Mouse (Mus musculus): ENCODE data around the gene Pcca. TPM values are rescaled to one million over a fixed set of nuclear protein-coding genes. Genes with fewer than 3 reads are reported as not detected.

Gene Pcca
- polyA plus RNA-seq, 1 experiment from 2014 or later, result 15.8 TPM

DNA sequence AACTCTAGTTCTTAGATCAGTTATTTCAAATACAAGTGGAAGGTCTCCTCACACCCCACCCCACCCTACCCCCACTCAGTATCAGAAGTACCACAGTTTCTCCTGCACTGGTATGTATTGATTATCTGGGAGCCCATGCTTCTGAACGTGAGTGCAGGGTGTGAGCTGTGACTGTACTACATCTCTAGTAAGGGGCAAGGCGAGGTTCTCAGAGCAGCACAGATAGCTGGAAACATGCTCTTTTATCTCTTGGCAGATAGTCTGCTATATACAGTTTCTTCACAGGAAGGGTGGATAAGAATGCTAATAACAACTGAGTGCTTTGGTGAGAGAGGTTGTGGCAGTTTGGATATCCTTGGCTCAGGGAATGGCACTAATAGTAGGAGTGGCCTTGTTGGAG lies 117.6 kb downstream of the Pcca start:
- Histone ChIP-seq H3K9me3 (replicated peaks) (no peaks in the 10 kb centered on the region), H3K4me2 (no peak overlapping the region), H3K4me3 (replicated peaks) (no peak overlapping the region), H3K36me3 (replicated peaks) (no peaks in the 10 kb centered on the region), H3K4me1 (replicated peaks) (peaks cover 32% of the 10 kb centered on the region), H3K27me3 (no peaks in the 10 kb centered on the region), H3K9ac (no peak overlapping the region), H3K27ac (replicated peaks) (peak overlapping the region; percentile 49; the same call in 1 of the 2 replicates)
- WGBS (ENCODE audit: insufficient replicate concordance), result 15% methylated on average over 2 of the region's 2 CpGs
- ATAC-seq (ENCODE audit: insufficient read depth), result peak; percentile 96

GRCm38 (mm10) chr14:122675661-122676060 lies 141.5 kb downstream of the Pcca start:
- WGBS (ENCODE audit: insufficient replicate concordance), result 63% methylated on average over 3 of the region's 3 CpGs
- Histone ChIP-seq H3K9ac (no peak overlapping the region), H3K27ac (replicated peaks) (no peak overlapping the region), H3K4me2 (no peak overlapping the region), H3K4me1 (replicated peaks) (no peaks in the 10 kb centered on the region), H3K36me3 (replicated peaks) (no peaks in the 10 kb centered on the region), H3K9me3 (replicated peaks) (no peaks in the 10 kb centered on the region), H3K27me3 (no peaks in the 10 kb centered on the region), H3K4me3 (replicated peaks) (no peak overlapping the region)
- ATAC-seq (ENCODE audit: insufficient read depth), result no peak

DNA sequence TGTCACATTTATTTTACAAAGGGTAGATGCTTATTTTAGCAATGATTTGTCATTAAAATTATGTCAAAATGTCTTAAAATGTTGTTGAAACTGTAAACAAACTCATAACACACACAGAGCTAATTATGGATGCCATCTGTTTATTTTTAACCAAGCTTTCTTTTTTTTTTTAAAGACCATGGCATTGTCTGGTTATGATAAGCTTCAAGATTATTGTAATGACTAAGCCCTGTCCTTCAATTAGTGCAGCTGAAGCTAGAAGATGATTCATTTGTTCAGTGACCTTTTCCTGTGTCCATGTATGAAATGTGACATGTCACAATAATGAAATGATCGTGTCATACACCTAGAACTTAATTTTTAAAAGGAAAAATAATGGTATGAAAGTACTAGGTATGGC lies 149.5 kb downstream of the Pcca start:
- H3K27me3 ChIP-seq, result no peaks in the 10 kb centered on the region
- no peaks in the 10 kb centered on the region for H3K4me1 ChIP-seq (replicated peaks)
- no peak overlapping the region for H3K27ac ChIP-seq (replicated peaks)
- H3K4me2 ChIP-seq, result no peak overlapping the region
- 58% methylated on average over 1 of the region's 1 CpGs for WGBS (ENCODE audit: insufficient replicate concordance)
- ATAC-seq (ENCODE audit: insufficient read depth), result no peak
- H3K36me3 ChIP-seq (replicated peaks), result no peaks in the 10 kb centered on the region
- H3K9me3 ChIP-seq (replicated peaks), result no peaks in the 10 kb centered on the region
- no peak overlapping the region for H3K4me3 ChIP-seq (replicated peaks)
- H3K9ac ChIP-seq, result no peak overlapping the region

- Histone ChIP-seq H3K4me3 (replicated peaks) (no peak overlapping the region), H3K4me2 (no peak overlapping the region), H3K9ac (no peak overlapping the region), H3K4me1 (replicated peaks) (no peaks in the 10 kb centered on the region), H3K27ac (replicated peaks) (no peak overlapping the region), H3K27me3 (no peaks in the 10 kb centered on the region), H3K9me3 (replicated peaks) (no peaks in the 10 kb centered on the region), H3K36me3 (replicated peaks) (no peaks in the 10 kb centered on the region)
- ATAC-seq (ENCODE audit: insufficient read depth), result no peak
- 72% methylated on average over 4 of the region's 4 CpGs for WGBS (ENCODE audit: insufficient replicate concordance)
These were observed 150.1 kb downstream of the Pcca start for GRCm38 (mm10) chr14:122684250-122684649.

DNA sequence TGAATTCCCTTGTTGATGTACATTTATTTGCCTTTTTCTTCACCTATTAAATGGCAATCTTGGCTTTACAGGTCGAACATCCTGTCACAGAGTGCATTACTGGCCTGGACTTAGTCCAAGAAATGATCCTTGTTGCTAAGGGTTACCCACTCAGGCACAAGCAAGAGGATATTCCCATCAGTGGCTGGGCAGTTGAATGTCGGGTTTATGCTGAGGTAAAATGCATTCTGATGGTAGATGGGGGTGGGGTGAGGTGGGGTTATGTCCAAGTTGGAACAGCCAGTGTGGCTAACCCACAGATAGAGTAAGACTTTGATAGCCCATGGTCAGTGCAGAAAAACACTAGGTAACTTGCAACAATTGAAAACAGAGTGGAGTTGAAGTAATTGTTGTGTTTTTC lies 150.7 kb downstream of the Pcca start:
- Histone ChIP-seq H3K4me3 (replicated peaks) (no peak overlapping the region), H3K4me1 (replicated peaks) (no peaks in the 10 kb centered on the region), H3K27ac (replicated peaks) (no peak overlapping the region), H3K36me3 (replicated peaks) (no peaks in the 10 kb centered on the region), H3K9me3 (replicated peaks) (no peaks in the 10 kb centered on the region), H3K27me3 (no peaks in the 10 kb centered on the region), H3K9ac (no peak overlapping the region), H3K4me2 (no peak overlapping the region)
- 41% methylated on average over 2 of the region's 2 CpGs for WGBS (ENCODE audit: insufficient replicate concordance)
- no peak for ATAC-seq (ENCODE audit: insufficient read depth)

DNA sequence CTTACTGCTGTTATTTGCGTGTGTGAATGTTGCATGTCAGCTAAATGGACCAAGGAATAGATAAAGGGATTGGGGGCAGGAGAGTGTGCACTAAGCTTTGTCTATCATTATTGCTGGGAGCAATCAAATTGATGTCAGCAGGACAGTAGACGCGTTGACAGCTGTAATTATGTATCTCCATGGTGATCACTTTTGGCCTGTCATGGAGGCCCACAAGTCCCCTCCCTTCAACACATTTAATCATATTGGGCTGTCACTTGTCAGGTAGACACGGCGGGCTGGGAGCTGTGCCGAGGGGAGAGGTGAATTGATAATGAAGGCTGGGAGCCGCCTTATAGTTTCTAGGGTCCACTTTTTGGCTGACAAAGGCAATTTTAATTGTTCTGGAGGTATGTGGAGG lies 153.3 kb downstream of the Pcca start:
- Histone ChIP-seq H3K4me2 (no peak overlapping the region), H3K9me3 (replicated peaks) (no peaks in the 10 kb centered on the region), H3K9ac (no peak overlapping the region), H3K36me3 (replicated peaks) (no peaks in the 10 kb centered on the region), H3K27ac (replicated peaks) (no peak overlapping the region), H3K27me3 (no peaks in the 10 kb centered on the region), H3K4me3 (replicated peaks) (no peak overlapping the region), H3K4me1 (replicated peaks) (no peaks in the 10 kb centered on the region; the same call in 1 of the 2 replicates)
- 65% methylated on average over 7 of the region's 7 CpGs for WGBS (ENCODE audit: insufficient replicate concordance)
- ATAC-seq (ENCODE audit: insufficient read depth), result no peak

GRCm38 (mm10) chr14:122688378-122688777 lies 154.3 kb downstream of the Pcca start:
- Histone ChIP-seq H3K27me3 (no peaks in the 10 kb centered on the region), H3K4me3 (replicated peaks) (no peak overlapping the region), H3K4me2 (no peak overlapping the region), H3K9ac (no peak overlapping the region), H3K27ac (replicated peaks) (no peak overlapping the region), H3K36me3 (replicated peaks) (no peaks in the 10 kb centered on the region), H3K9me3 (replicated peaks) (no peaks in the 10 kb centered on the region), H3K4me1 (replicated peaks) (no peaks in the 10 kb centered on the region; the same call in 1 of the 2 replicates)
- WGBS (ENCODE audit: insufficient replicate concordance), result 79% methylated on average over 4 of the region's 4 CpGs
- ATAC-seq (ENCODE audit: insufficient read depth), result no peak

- Histone ChIP-seq H3K9ac (no peak overlapping the region), H3K4me3 (replicated peaks) (no peak overlapping the region), H3K27me3 (no peaks in the 10 kb centered on the region), H3K36me3 (replicated peaks) (no peaks in the 10 kb centered on the region), H3K4me1 (replicated peaks) (no peaks in the 10 kb centered on the region; the same call in 1 of the 2 replicates), H3K27ac (replicated peaks) (no peak overlapping the region), H3K4me2 (no peak overlapping the region), H3K9me3 (replicated peaks) (no peaks in the 10 kb centered on the region)
- no peak for ATAC-seq (ENCODE audit: insufficient read depth)
- WGBS (ENCODE audit: insufficient replicate concordance), result 68% methylated on average over 17 of the region's 17 CpGs
These were observed 155.2 kb downstream of the Pcca start for GRCm38 (mm10) chr14:122689136-122689815.

DNA sequence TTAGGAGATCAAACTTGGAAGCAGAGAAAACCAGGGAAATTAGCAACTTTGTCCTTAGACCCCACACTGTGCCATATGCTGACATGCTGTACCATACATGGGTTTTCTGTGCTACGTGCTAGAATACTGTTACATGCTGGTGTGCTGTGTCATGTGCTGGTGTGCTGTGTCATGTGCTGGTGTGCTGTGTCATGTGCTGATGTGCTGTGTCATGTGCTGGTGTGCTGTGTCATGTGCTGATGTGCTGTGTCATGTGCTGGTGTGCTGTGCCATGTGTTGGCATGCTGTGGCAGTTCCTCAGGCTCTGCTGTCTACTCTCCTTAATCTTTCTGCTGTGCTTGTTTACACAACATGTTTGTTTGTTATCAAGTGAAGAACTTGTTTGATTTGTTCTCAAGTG lies 157.4 kb downstream of the Pcca start:
- Histone ChIP-seq H3K36me3 (replicated peaks) (no peaks in the 10 kb centered on the region), H3K4me3 (replicated peaks) (no peak overlapping the region), H3K4me1 (replicated peaks) (no peaks in the 10 kb centered on the region; the same call in 1 of the 2 replicates), H3K4me2 (no peak overlapping the region), H3K9me3 (replicated peaks) (no peaks in the 10 kb centered on the region), H3K27ac (replicated peaks) (no peak overlapping the region), H3K9ac (no peak overlapping the region), H3K27me3 (no peaks in the 10 kb centered on the region)
- ATAC-seq (ENCODE audit: insufficient read depth), result peak; percentile 60; the same call in 1 of the 2 replicates
- 69% methylated on average over 1 of the region's 1 CpGs for WGBS (ENCODE audit: insufficient replicate concordance)

GRCm38 (mm10) chr14:122700333-122700732 lies 166.2 kb downstream of the Pcca start:
- no peak for ATAC-seq (ENCODE audit: insufficient read depth)
- Histone ChIP-seq H3K4me2 (no peak overlapping the region), H3K27me3 (no peaks in the 10 kb centered on the region), H3K4me3 (replicated peaks) (no peak overlapping the region), H3K36me3 (replicated peaks) (no peaks in the 10 kb centered on the region), H3K27ac (replicated peaks) (no peak overlapping the region), H3K9me3 (replicated peaks) (no peaks in the 10 kb centered on the region), H3K9ac (no peak overlapping the region), H3K4me1 (replicated peaks) (no peaks in the 10 kb centered on the region)
- WGBS (ENCODE audit: insufficient replicate concordance), result 45% methylated on average over 1 of the region's 1 CpGs

- WGBS (ENCODE audit: insufficient replicate concordance), result 70% methylated on average over 5 of the region's 5 CpGs
- no peaks in the 10 kb centered on the region for H3K9me3 ChIP-seq (replicated peaks)
- no peak for ATAC-seq (ENCODE audit: insufficient read depth)
- H3K4me3 ChIP-seq (replicated peaks), result no peak overlapping the region
- H3K9ac ChIP-seq, result no peak overlapping the region
- no peaks in the 10 kb centered on the region for H3K36me3 ChIP-seq (replicated peaks)
- no peaks in the 10 kb centered on the region for H3K27me3 ChIP-seq
- no peak overlapping the region for H3K27ac ChIP-seq (replicated peaks)
- H3K4me1 ChIP-seq (replicated peaks), result no peaks in the 10 kb centered on the region
- H3K4me2 ChIP-seq, result no peak overlapping the region
These were observed 179.7 kb downstream of the Pcca start for GRCm38 (mm10) chr14:122713793-122714192.

- Histone ChIP-seq H3K27ac (replicated peaks) (no peak overlapping the region), H3K9ac (no peak overlapping the region), H3K9me3 (replicated peaks) (no peaks in the 10 kb centered on the region), H3K4me2 (no peak overlapping the region), H3K4me1 (replicated peaks) (no peaks in the 10 kb centered on the region), H3K4me3 (replicated peaks) (no peak overlapping the region), H3K27me3 (no peaks in the 10 kb centered on the region), H3K36me3 (replicated peaks) (no peaks in the 10 kb centered on the region)
- ATAC-seq (ENCODE audit: insufficient read depth), result no peak
- 33% methylated on average over 1 of the region's 1 CpGs for WGBS (ENCODE audit: insufficient replicate concordance)
These were observed 180.8 kb downstream of the Pcca start for GRCm38 (mm10) chr14:122714911-122715310.

All from liver, embryonic 15.5 days (tissue).